Mouse (Mus musculus): Measurements from ENCODE around the gene Gfod1. TPM values are rescaled to one million over a fixed set of nuclear protein-coding genes. Genes with fewer than 3 reads are reported as not detected.

The Gfod1 gene
- polyA plus RNA-seq, 1 experiment from 2014 or later: 1.3 TPM

DNA sequence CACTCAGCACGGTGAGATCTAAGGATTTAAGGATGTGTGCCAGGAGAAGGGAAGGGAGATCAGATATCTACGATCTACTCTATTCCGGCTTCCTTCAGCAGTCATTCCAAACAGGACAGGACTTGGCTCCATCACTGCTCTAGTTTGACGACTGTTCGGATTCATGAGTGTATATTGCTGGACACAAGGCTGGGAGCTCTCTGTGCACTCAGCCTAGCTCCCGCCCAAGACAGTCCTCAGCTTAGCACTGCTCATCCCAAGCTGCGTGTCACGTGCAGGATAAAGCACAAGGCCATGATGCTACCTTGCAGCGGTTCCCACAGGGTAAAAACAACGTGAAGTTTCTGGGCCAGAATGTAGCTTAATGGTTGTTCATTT lies 33.8 kb downstream of the Gfod1 start:
- Histone ChIP-seq H3K9me3 (ENCODE audit: control insufficient read depth, low read length) (no peaks in the 10 kb centered on the region), H3K9ac (ENCODE audit: low read length) (no peak overlapping the region), H3K36me3 (ENCODE audit: control insufficient read depth, insufficient read depth, low read length) (no peaks in the 10 kb centered on the region), H3K4me1 (ENCODE audit: control insufficient read depth in 2 of 2, insufficient read depth in 2 of 2, low read length in 2 of 2) (peaks cover 16 to 36% of the 10 kb centered on the region in 2 experiments), H3K4me2 (ENCODE audit: low read length) (no peak overlapping the region), H3K27ac (replicated peaks in 1 of 2; ENCODE audit: control insufficient read depth in 1 of 2, insufficient read depth in 1 of 2, low read depth in 2 of 2, low read length in 2 of 2) (no peak overlapping the region), H3K4me3 (ENCODE audit: control insufficient read depth in 1 of 2, insufficient read depth in 1 of 2, low read depth in 1 of 2, low read length in 2 of 2) (no peak overlapping the region), H3K27me3 (ENCODE audit: control insufficient read depth, insufficient read depth, low read length) (no peaks in the 10 kb centered on the region)
- no peak for ATAC-seq (ENCODE audit: insufficient number of reproducible peaks, insufficient read depth, low FRiP score, low read depth)
- 62% methylated on average over 10 of the region's 10 CpGs for WGBS

- H3K9ac ChIP-seq (ENCODE audit: low read length): no peak overlapping the region
- H3K27me3 ChIP-seq (ENCODE audit: control insufficient read depth, insufficient read depth, low read length): no peaks in the 10 kb centered on the region
- no peak overlapping the region for H3K4me2 ChIP-seq (ENCODE audit: low read length)
- H3K9me3 ChIP-seq (ENCODE audit: control insufficient read depth, low read length): no peaks in the 10 kb centered on the region
- H3K27ac ChIP-seq (replicated peaks in 1 of 2; ENCODE audit: control insufficient read depth in 1 of 2, insufficient read depth in 1 of 2, low read depth in 2 of 2, low read length in 2 of 2): no peak overlapping the region
- no peak overlapping the region for H3K4me3 ChIP-seq (ENCODE audit: control insufficient read depth in 1 of 2, insufficient read depth in 1 of 2, low read depth in 1 of 2, low read length in 2 of 2)
- peaks cover 21 to 42% of the 10 kb centered on the region in 2 experiments for H3K4me1 ChIP-seq (ENCODE audit: control insufficient read depth in 2 of 2, insufficient read depth in 2 of 2, low read length in 2 of 2)
- ATAC-seq (ENCODE audit: insufficient number of reproducible peaks, insufficient read depth, low FRiP score, low read depth): no peak
- H3K36me3 ChIP-seq (ENCODE audit: control insufficient read depth, insufficient read depth, low read length): no peaks in the 10 kb centered on the region
- WGBS: 42% methylated on average over 4 of the region's 4 CpGs
Observed at GRCm38 (mm10) chr13:43269460-43270219, 34.3 kb downstream of the Gfod1 start.

DNA sequence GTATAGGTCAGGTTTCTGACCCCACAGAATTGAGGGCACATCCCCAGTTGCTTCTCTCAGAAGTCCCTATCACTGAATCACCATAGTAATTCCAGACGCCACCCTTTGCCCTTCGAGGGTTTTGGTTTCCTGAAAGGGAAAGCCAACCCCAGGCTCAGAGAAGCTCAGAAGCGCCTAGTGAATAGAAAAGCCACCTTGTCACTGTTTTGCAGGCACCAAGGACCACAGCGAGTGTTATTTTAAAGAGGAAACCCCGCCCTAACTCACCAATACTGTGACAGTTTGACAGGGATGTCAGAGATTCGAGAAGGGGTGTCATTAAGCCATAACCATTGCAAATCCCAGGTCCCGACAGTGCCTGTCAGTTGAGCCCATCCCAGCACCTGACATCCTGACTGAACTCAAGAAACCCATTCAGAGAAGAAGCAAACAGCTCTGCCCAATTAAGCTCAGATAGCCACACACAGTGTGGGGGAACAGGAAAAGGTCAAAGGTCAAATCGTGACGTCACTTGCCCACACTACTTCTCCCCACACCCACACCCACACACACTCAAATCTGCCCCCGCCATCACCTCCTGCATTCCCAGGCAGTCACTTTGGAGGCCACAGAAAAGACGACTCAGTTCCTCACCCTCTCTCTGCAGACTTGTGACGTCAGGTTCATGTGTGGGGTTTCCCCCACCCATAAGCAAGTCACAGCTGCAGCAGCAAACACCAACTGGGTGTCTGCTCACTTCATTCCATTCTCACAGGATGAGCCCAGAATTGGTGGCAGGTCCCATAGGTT lies 35.2 kb downstream of the Gfod1 start:
- 60% methylated on average over 12 of the region's 12 CpGs for WGBS
- Histone ChIP-seq H3K4me1 (ENCODE audit: control insufficient read depth in 2 of 2, insufficient read depth in 2 of 2, low read length in 2 of 2) (peaks cover 26 to 49% of the 10 kb centered on the region in 2 experiments), H3K9me3 (ENCODE audit: control insufficient read depth, low read length) (no peaks in the 10 kb centered on the region), H3K36me3 (ENCODE audit: control insufficient read depth, insufficient read depth, low read length) (no peaks in the 10 kb centered on the region), H3K4me3 (ENCODE audit: control insufficient read depth in 1 of 2, insufficient read depth in 1 of 2, low read depth in 1 of 2, low read length in 2 of 2) (no peak overlapping the region), H3K27me3 (ENCODE audit: control insufficient read depth, insufficient read depth, low read length) (no peaks in the 10 kb centered on the region), H3K4me2 (ENCODE audit: low read length) (no peak overlapping the region), H3K27ac (replicated peaks in 1 of 2; ENCODE audit: control insufficient read depth in 1 of 2, insufficient read depth in 1 of 2, low read depth in 2 of 2, low read length in 2 of 2) (no peak overlapping the region), H3K9ac (ENCODE audit: low read length) (no peak overlapping the region)
- no peak for ATAC-seq (ENCODE audit: insufficient number of reproducible peaks, insufficient read depth, low FRiP score, low read depth)

GRCm38 (mm10) chr13:43267902-43268301 lies 36.1 kb downstream of the Gfod1 start:
- Histone ChIP-seq H3K4me2 (ENCODE audit: low read length) (no peak overlapping the region), H3K27me3 (ENCODE audit: control insufficient read depth, insufficient read depth, low read length) (no peaks in the 10 kb centered on the region), H3K9me3 (ENCODE audit: control insufficient read depth, low read length) (no peaks in the 10 kb centered on the region), H3K4me3 (ENCODE audit: control insufficient read depth in 1 of 2, insufficient read depth in 1 of 2, low read depth in 1 of 2, low read length in 2 of 2) (no peak overlapping the region), H3K27ac (replicated peaks in 1 of 2; ENCODE audit: control insufficient read depth in 1 of 2, insufficient read depth in 1 of 2, low read depth in 2 of 2, low read length in 2 of 2) (no peak overlapping the region), H3K36me3 (ENCODE audit: control insufficient read depth, insufficient read depth, low read length) (no peaks in the 10 kb centered on the region), H3K9ac (ENCODE audit: low read length) (no peak overlapping the region), H3K4me1 (ENCODE audit: control insufficient read depth in 2 of 2, insufficient read depth in 2 of 2, low read length in 2 of 2) (peaks cover 29 to 56% of the 10 kb centered on the region in 2 experiments)
- ATAC-seq (ENCODE audit: insufficient number of reproducible peaks, insufficient read depth, low FRiP score, low read depth): no peak
- WGBS: 83% methylated on average over 2 of the region's 2 CpGs

DNA sequence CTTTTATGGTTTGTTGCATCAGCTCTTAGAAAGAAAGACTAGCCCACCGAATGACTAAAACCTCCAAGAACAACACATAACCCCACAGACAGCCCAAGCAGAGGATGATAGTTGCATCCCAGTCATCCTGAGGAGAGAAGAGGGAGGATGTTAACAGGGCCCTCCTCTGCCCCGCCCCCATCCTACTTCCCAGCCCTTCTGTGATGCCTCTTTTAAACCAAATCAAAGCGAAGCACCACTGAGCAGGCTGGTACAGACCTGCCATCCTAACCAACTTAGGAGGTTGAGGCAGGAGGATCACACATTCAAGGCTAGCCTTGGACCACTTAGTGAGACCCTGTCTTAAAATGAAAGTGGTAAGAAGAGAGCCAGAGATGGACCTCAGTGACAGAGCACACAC lies 36.8 kb downstream of the Gfod1 start:
- Histone ChIP-seq H3K4me3 (ENCODE audit: control insufficient read depth in 1 of 2, insufficient read depth in 1 of 2, low read depth in 1 of 2, low read length in 2 of 2) (no peak overlapping the region), H3K4me1 (ENCODE audit: control insufficient read depth in 2 of 2, insufficient read depth in 2 of 2, low read length in 2 of 2) (peaks cover 31 to 56% of the 10 kb centered on the region in 2 experiments), H3K27ac (replicated peaks in 1 of 2; ENCODE audit: control insufficient read depth in 1 of 2, insufficient read depth in 1 of 2, low read depth in 2 of 2, low read length in 2 of 2) (no peak overlapping the region), H3K27me3 (ENCODE audit: control insufficient read depth, insufficient read depth, low read length) (no peaks in the 10 kb centered on the region), H3K36me3 (ENCODE audit: control insufficient read depth, insufficient read depth, low read length) (no peaks in the 10 kb centered on the region), H3K4me2 (ENCODE audit: low read length) (no peak overlapping the region), H3K9ac (ENCODE audit: low read length) (no peak overlapping the region), H3K9me3 (ENCODE audit: control insufficient read depth, low read length) (no peaks in the 10 kb centered on the region)
- 89% methylated on average over 3 of the region's 3 CpGs for WGBS
- no peak for ATAC-seq (ENCODE audit: insufficient number of reproducible peaks, insufficient read depth, low FRiP score, low read depth)

- Histone ChIP-seq H3K9me3 (ENCODE audit: control insufficient read depth, low read length) (no peaks in the 10 kb centered on the region), H3K36me3 (ENCODE audit: control insufficient read depth, insufficient read depth, low read length) (no peaks in the 10 kb centered on the region), H3K4me2 (ENCODE audit: low read length) (no peak overlapping the region), H3K4me3 (ENCODE audit: control insufficient read depth in 1 of 2, insufficient read depth in 1 of 2, low read depth in 1 of 2, low read length in 2 of 2) (no peak overlapping the region), H3K9ac (ENCODE audit: low read length) (no peak overlapping the region), H3K4me1 (ENCODE audit: control insufficient read depth in 2 of 2, insufficient read depth in 2 of 2, low read length in 2 of 2) (peaks cover 24 to 51% of the 10 kb centered on the region in 2 experiments), H3K27ac (replicated peaks in 1 of 2; ENCODE audit: control insufficient read depth in 1 of 2, insufficient read depth in 1 of 2, low read depth in 2 of 2, low read length in 2 of 2) (no peak overlapping the region), H3K27me3 (ENCODE audit: control insufficient read depth, insufficient read depth, low read length) (no peaks in the 10 kb centered on the region)
- ATAC-seq (ENCODE audit: insufficient number of reproducible peaks, insufficient read depth, low FRiP score, low read depth): no peak
- WGBS: 88% methylated on average over 10 of the region's 10 CpGs
Observed at GRCm38 (mm10) chr13:43266333-43266732, 37.6 kb downstream of the Gfod1 start.

DNA sequence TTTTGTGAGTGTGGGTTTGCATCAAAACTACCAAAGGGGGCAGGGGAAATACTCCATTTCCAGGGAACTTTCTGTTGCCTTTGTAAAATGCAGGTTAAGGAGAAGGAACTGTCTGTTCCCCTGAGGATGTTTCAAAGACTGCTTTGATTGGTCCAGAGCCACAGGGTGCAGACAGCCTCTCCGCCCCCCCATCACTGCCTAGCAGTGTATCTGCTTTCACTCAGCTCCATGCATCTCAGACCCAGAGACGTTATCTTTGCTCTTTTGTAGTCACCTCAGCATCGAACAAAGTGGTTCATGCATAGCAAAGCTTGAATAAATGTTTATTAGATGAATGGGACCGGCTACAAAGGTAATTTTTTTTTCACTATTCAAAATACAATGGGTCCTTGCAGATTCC lies 38.9 kb downstream of the Gfod1 start:
- Histone ChIP-seq H3K4me2 (ENCODE audit: low read length) (no peak overlapping the region), H3K9me3 (ENCODE audit: control insufficient read depth, low read length) (no peaks in the 10 kb centered on the region), H3K9ac (ENCODE audit: low read length) (no peak overlapping the region), H3K4me3 (ENCODE audit: control insufficient read depth in 1 of 2, insufficient read depth in 1 of 2, low read depth in 1 of 2, low read length in 2 of 2) (no peak overlapping the region), H3K27me3 (ENCODE audit: control insufficient read depth, insufficient read depth, low read length) (no peaks in the 10 kb centered on the region), H3K36me3 (ENCODE audit: control insufficient read depth, insufficient read depth, low read length) (no peaks in the 10 kb centered on the region), H3K27ac (replicated peaks in 1 of 2; ENCODE audit: control insufficient read depth in 1 of 2, insufficient read depth in 1 of 2, low read depth in 2 of 2, low read length in 2 of 2) (no peak overlapping the region), H3K4me1 (ENCODE audit: control insufficient read depth in 2 of 2, insufficient read depth in 2 of 2, low read length in 2 of 2) (peaks cover 22 to 44% of the 10 kb centered on the region in 2 experiments)
- WGBS: 11% methylated on average over 4 of the region's 4 CpGs
- no peak for ATAC-seq (ENCODE audit: insufficient number of reproducible peaks, insufficient read depth, low FRiP score, low read depth)

All from heart, embryonic 14.5 days (tissue).